Mouse (Mus musculus): ENCODE measurements around the gene Prune2.

Prune2 gene

DNA sequence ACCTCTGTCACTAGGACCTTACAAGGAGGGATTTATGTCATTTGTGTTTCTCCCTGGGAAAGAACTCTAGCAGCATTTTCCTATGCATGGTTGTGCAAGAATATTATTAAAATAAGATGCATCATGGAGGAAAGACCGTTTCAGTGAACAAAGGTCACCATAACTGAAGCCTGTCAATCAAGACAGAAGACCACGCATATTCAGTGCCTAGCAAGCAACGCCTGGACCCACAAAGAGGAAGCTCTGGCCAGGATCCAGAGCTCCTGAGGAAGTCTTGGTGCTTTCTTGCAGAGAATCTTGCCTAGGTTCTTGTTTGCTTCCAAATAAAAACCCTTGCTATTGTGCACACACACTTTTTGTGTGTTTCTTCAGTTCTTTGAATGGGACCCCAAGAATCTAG, 296.9 kb downstream of the Prune2 start:
- no peak for DNase-seq (ENCODE audit: inconsistent age in 2 of 2, low spot score in 1 of 2)

DNA sequence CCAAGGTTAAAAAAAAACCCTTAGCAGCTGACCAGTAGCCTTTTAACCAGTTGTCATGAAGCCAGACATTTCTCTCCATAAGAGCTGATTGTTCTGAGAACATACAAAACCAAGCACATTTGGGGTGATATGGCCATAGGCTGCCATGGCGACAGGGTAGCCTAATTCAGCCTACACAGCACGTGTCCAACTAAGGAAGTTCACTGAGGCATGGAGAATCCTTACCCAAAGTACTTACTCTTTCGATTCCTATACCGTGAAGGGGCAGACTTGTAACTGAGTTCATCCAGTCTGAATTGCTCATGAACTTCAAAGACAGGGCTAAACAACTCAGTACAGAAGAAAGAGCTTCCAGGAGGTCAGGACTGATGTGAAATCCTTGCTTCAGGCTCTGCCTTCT, 299.6 kb downstream of the Prune2 start:
- DNase-seq (ENCODE audit: inconsistent age in 2 of 2, low spot score in 1 of 2): no peak

DNA sequence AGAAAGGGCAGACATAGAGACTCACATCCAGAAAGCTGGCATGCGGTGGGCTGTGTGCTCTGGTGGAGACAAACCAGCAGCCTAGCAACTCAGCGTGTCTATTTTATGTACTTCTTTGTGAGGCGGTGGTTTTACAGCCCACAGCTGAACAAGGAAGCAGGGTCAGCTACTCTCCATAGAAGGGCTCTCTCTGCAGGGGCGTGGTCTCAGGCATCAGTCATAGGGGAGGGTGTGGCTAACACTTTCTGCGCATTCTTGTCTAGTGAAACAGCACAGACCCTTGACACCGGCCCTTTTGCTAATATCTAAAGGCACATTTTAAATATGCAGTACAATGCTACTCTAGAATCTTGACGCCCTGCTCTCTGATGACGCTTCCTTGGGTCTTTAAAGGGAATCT, 300.5 kb downstream of the Prune2 start:
- DNase-seq (ENCODE audit: inconsistent age in 2 of 2, low spot score in 1 of 2): no peak

DNA sequence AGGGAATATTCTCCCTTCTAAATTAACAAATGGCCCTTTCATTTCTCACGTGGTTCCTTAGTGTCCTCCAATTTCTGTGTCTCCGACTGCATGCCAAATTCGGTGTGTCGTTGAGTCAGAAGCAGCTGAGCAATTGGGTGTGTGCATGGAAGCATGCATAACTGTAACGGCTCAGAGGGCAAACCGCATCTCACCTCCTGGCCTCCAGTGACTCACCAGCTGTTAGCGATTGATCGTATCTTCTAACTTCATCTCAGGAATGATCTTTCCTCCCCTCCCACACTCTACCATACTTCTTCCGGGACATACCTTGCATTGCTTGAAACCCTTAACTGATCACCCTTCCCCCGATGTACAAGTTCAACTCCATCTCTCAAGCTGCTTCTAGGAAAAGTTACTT, 300.9 kb downstream of the Prune2 start:
- DNase-seq (ENCODE audit: inconsistent age in 2 of 2, low spot score in 1 of 2): no peak

DNA sequence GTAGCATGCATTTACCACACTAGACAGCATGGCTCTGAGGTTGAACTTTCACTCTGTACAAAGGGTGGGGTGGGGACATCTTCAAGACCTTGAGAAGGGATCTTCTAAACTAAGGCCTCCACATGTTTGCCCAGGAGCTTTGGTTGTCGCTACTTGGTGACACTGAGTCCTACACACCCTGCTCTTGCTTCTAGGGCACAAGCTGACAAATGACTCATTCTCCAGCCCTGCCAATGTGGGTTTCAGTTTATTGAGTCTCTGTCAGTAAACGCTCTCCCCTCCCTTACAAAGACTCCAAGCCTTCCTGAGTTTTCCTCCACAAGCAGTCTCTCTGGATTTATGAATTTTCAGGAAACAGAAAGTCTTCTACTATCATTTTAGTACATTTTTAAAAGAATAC, 307.3 kb downstream of the Prune2 start:
- no peak for DNase-seq (ENCODE audit: inconsistent age in 2 of 2, low spot score in 1 of 2)

DNA sequence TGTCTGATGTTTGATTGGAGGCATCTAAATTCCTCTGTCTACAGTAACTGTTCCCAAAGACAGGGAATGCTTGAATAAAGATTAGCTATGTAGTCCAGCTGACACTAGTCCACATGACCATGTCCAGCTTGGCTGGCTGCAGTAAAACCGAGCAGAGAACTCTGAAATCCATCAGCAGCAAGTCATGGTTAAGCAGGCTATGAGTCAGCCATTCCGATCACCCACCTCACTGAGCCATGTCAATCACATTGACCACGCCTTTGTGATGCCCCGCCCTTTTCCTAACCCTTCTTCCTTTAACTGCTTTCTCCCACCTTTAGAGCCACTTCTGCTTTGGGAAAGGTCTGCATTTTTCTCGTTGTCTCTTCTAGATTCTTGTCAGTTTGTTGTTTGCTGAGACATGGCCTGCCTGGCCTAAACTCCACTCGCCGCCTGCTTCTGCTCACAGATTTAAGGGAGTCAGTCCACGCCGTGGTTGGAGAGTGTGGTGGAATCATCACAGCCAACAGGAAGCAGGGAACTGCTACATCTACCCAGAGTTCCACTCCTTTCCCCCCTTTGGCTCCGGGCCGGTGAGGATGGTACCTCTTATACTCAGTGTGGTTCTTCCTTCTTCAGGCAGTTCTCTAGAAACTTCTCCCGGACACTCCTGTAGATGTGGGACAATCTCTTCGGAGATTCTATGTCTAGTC, 307.9 kb downstream of the Prune2 start:
- no peak for DNase-seq (ENCODE audit: inconsistent age in 2 of 2, low spot score in 1 of 2)

DNA sequence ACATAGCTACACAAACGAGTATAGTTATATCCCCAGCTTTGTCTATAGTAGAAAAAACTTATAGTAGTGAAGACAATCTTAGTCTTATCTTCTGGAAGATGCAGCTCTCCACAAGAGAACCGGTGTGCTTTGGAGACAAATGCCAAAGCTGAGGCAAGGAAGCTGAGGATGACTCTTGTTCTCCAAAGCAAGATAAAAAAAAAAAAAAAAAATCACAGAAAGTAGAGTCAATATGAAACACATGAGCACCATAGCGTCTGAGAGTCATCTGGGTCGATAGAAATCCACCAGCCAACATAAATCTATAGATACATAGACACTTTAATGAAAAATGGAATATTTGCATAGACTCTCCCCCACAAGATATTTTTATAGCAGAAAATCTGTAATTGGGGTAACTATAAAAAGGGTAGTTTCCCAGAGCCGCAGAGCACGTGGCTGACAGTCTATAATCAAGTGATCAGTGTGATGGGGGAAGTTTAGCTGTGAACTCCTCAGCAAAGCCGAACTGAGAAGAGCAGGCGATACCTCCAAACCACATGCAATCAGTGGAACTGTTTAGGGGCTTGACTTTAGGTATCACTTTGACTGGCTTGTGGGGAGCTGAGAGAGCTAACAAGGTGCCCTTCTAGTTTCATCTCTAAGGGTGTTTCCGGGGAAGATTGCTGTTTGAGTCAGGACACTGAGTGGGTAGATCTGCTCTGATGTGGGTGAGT, 308.7 kb downstream of the Prune2 start:
- DNase-seq (ENCODE audit: inconsistent age in 2 of 2, low spot score in 1 of 2): no peak

DNA sequence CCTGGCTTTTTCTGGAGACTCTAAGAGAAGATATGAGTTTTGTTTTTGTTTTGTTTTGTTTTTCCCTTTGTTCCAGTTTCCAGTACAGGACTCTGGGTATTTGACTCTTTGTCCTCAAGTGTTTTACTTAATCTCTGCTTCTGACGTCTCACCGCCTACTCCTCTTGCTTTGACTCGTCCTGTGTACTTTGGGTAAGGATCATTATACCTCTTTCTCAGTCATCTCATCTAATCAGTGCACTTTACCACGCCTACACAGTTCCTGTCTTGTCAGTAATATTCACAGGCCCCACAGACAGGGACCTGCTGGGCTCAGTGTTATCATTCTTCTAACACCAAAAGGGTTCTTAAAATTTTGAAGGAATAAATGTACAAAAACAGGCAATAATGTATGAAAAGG, 312.8 kb downstream of the Prune2 start:
- DNase-seq (ENCODE audit: inconsistent age in 2 of 2, low spot score in 1 of 2): no peak

DNA sequence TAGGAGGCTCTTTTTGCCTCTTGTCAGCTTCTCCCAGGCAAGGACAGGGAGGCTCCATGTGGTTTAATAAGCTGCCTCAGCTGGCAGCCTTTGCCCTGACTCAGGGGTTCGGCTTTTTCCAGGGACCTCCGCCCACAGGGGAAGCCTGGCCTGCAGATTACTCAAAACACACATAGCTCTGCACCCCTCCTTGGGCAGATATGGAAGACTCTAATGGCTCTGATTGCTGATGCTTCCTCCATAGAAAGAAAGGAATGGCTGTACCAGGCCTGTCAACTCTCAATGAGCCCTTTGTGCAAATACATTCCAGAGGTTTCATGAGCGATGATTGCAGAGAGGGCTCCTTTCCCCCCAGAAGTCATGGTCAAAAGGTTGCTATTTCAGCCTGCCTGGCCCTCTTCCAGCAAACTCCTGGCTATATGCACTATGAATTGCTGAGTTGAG, 315.3 kb downstream of the Prune2 start:
- DNase-seq (ENCODE audit: inconsistent age in 2 of 2, low spot score in 1 of 2): no peak

DNA sequence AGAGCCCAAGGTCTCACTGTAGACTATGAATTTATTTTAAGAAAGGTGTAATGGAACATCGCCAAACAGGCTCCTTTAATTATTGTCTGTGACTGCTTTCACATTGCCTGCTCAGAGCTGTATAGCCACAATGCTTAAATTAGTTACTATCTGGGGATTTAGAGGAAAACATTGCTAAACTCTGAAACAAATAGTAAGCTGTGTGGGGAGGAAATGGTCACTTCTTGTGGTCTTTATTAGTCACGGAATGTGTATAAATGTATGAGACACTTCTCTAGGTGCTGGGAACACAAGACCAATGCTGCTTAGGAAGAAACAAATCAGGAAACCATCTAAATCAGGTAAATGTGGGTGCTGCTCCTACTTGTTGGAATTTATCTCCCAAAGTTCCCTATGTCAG, 317.1 kb downstream of the Prune2 start:
- no peak for DNase-seq (ENCODE audit: inconsistent age in 2 of 2, low spot score in 1 of 2)

Measured in adrenal gland, adult (tissue).